Comparison of ENCODE assay signal across 11 mouse cellular contexts in genomic region chr15:95693759-95694158, GRCm38 (mm10). TPM values are rescaled to one million over a fixed set of nuclear protein-coding genes. Genes with fewer than 3 reads are reported as not detected.
A peak's percentile ranks its signal among the peaks of the same experiment; 100 is the strongest.
DNase-seq lines count a peak whose midpoint lies in the region; ATAC-seq and TF ChIP-seq lines count a peak whose summit lies in the region.
"Had no signal": no experiment of that assay in that cellular context is flagged by ENCODE, and none has a peak within 500 bp of the region (broad histone marks: within the 10 kb centered on the region; RNA-seq: fewer than 3 reads in every experiment).

No protein-coding gene starts in this region.

- H3K9me3 ChIP-seq in kidney, postnatal 0 days (replicated peaks; ENCODE audit: low read length): no peaks in the 10 kb centered on the region
- H3K9me3 ChIP-seq in MEL (replicated peaks; ENCODE audit: insufficient read depth, low read length): no peaks in the 10 kb centered on the region
- H3K9me3 ChIP-seq: lung, embryonic 15.5 days had no signal

- intact Hi-C loops in left cerebral cortex, postnatal 25 days (cut with DNase I): loop anchor here (2.0 to 5.0 kb wide), 3 partner anchors 27 to 96 kb away; no protein-coding TSS in a partner anchor

- TF ChIP-seq POLR2A in MEL (IDR thresholded peaks at IDR 0.05; ENCODE audit: control insufficient read depth in 1 of 2, insufficient read depth in 1 of 2, low read depth in 1 of 2, low read length in 2 of 2, poor library complexity in 1 of 2): no peak
- TF ChIP-seq POLR2A in brain, embryonic 14.5 days (IDR thresholded peaks at IDR 0.05; ENCODE audit: borderline replicate concordance, extremely low read depth, insufficient read depth, insufficient read length, poor library complexity, severe bottlenecking): no peak

- no peaks in the 10 kb centered on the region for H3K4me1 ChIP-seq in kidney, postnatal 0 days (replicated peaks; ENCODE audit: insufficient read depth, low read length)
- H3K4me1 ChIP-seq in MEL (ENCODE audit: control insufficient read depth in 1 of 2, insufficient read depth in 2 of 2, low read length in 2 of 2): no peaks in the 10 kb centered on the region
- H3K4me1 ChIP-seq: embryonic facial prominence, embryonic 13.5 days; lung, embryonic 15.5 days had no signal

- H3K4me2 ChIP-seq in kidney, postnatal 0 days (ENCODE audit: low read length): no peak overlapping the region
- H3K4me2 ChIP-seq: embryonic facial prominence, embryonic 13.5 days; lung, embryonic 15.5 days; neural tube, embryonic 12.5 days had no signal

- H3K79me2 ChIP-seq in MEL (ENCODE audit: control insufficient read depth, insufficient read depth, low read length, poor library complexity): no peaks in the 10 kb centered on the region

- H3K27ac ChIP-seq in kidney, postnatal 0 days: no peak overlapping the region
- no peak overlapping the region for H3K27ac ChIP-seq in MEL (ENCODE audit: control insufficient read depth, low read depth, low read length)
- H3K27ac ChIP-seq: embryonic facial prominence, embryonic 13.5 days; heart, adult 2 months; lung, embryonic 15.5 days; neural tube, embryonic 12.5 days had no signal

- WGBS in kidney, postnatal 0 days: 87% methylated on average over 3 of the region's 3 CpGs

- DNase-seq in kidney, postnatal 0 days (ENCODE audit: low spot score): no peak
- no peak for DNase-seq in kidney, adult 18-20 months
- DNase-seq in MEL (ENCODE audit: low read depth, low spot score): peak; percentile 57
- DNase-seq in brain, embryonic 14.5 days (ENCODE audit: low read depth): peak; percentile 46
- DNase-seq in left cerebral cortex, postnatal 25 days (ENCODE audit: low spot score in 2 of 2): peak; percentile 45 to 50
- no peak for DNase-seq in embryo, embryonic 11 days
- no peak for DNase-seq in ovary, adult 18-20 months (ENCODE audit: low spot score)
- DNase-seq: heart, adult 2 months had no signal

- TF ChIP-seq RAD21 in MEL (IDR thresholded peaks at IDR 0.05; ENCODE audit: low read depth, low read length): peak; percentile 58

- no peaks in the 10 kb centered on the region for H3K27me3 ChIP-seq in kidney, postnatal 0 days (ENCODE audit: insufficient read depth, low read length)
- no peaks in the 10 kb centered on the region; a peak in 2 of 4 replicates for H3K27me3 ChIP-seq in MEL (ENCODE audit: control insufficient read depth in 1 of 2, insufficient read depth in 2 of 2, low read length in 2 of 2)
- H3K27me3 ChIP-seq: embryonic facial prominence, embryonic 13.5 days; lung, embryonic 15.5 days had no signal

- no peak for TF ChIP-seq EP300 in MEL (IDR thresholded peaks at IDR 0.05; ENCODE audit: low read depth in 1 of 2, low read length in 2 of 2)

- H3K36me3 ChIP-seq in kidney, postnatal 0 days (ENCODE audit: insufficient read depth, low read length): no peaks in the 10 kb centered on the region
- no peaks in the 10 kb centered on the region for H3K36me3 ChIP-seq in MEL (ENCODE audit: control insufficient read depth in 1 of 2, insufficient read depth in 2 of 2, low read length in 2 of 2)
- H3K36me3 ChIP-seq: embryonic facial prominence, embryonic 13.5 days; lung, embryonic 15.5 days; neural tube, embryonic 12.5 days had no signal

- no peak overlapping the region for H3K9ac ChIP-seq in kidney, postnatal 0 days (ENCODE audit: low read depth, low read length)
- H3K9ac ChIP-seq in MEL (ENCODE audit: control insufficient read depth, low read depth, low read length, poor library complexity, severe bottlenecking): no peak overlapping the region
- H3K9ac ChIP-seq: embryonic facial prominence, embryonic 13.5 days; lung, embryonic 15.5 days; neural tube, embryonic 12.5 days had no signal

- no peak for ATAC-seq in kidney, postnatal 0 days (replicated peaks; ENCODE audit: low FRiP score, low read depth)

- peak; percentile 49; the same call in 1 of the 2 replicates for TF ChIP-seq CTCF in kidney, postnatal 0 days (IDR thresholded peaks at IDR 0.05; ENCODE audit: low read depth)
- peak in 2 of 3 experiments; percentile 52 to 65; a peak in 4 of 6 replicates for TF ChIP-seq CTCF in MEL (IDR thresholded peaks at IDR 0.05 in 2 of 3, conservative IDR thresholded peaks at IDR 0.05 in 1 of 3; ENCODE audit: control insufficient read depth in 1 of 3, insufficient read depth in 1 of 3, low read depth in 2 of 3, low read length in 3 of 3, poor library complexity in 1 of 3, severe bottlenecking in 1 of 3)
- TF ChIP-seq CTCF in brain, embryonic 14.5 days (IDR thresholded peaks at IDR 0.05; ENCODE audit: borderline replicate concordance, extremely low read depth, insufficient read depth, insufficient read length): no peak

- no peak overlapping the region for H3K4me3 ChIP-seq in kidney, postnatal 0 days (replicated peaks; ENCODE audit: low read depth, low read length)
- H3K4me3 ChIP-seq in MEL (ENCODE audit: control insufficient read depth in 1 of 2, insufficient read depth in 1 of 2, low read depth in 2 of 2, low read length in 2 of 2): no peak overlapping the region
- H3K4me3 ChIP-seq: embryonic facial prominence, embryonic 13.5 days; heart, adult 2 months; lung, embryonic 15.5 days; neural tube, embryonic 12.5 days had no signal

TF ChIP-seq in MEL, 35 proteins besides CTCF, POLR2A, EP300 and RAD21:
- peak; percentile 66 for TF ChIP-seq ZC3H11A (IDR thresholded peaks at IDR 0.05; ENCODE audit: low read depth, low read length)
- no peak for TF ChIP-seq MAFK (IDR thresholded peaks at IDR 0.05; ENCODE audit: borderline replicate concordance, low read depth, low read length)
- no peak for TF ChIP-seq ZKSCAN1 (IDR thresholded peaks at IDR 0.05; ENCODE audit: low read depth, low read length)
- no peak for TF ChIP-seq JUND (IDR thresholded peaks at IDR 0.05; ENCODE audit: low read depth, low read length)
- TF ChIP-seq E2F4 (IDR thresholded peaks at IDR 0.05; ENCODE audit: borderline replicate concordance, low read depth, low read length): no peak
- TF ChIP-seq NELFE (IDR thresholded peaks at IDR 0.05; ENCODE audit: low read depth, low read length): no peak
- no peak for TF ChIP-seq ELF1 (IDR thresholded peaks at IDR 0.05; ENCODE audit: low read depth, low read length)
- peak; percentile 71 for TF ChIP-seq SMC3 (IDR thresholded peaks at IDR 0.05; ENCODE audit: low read depth, low read length)

RNA-seq across cellular contexts. Expression of gene Dbx2, which starts 38.0 kb away (rescaled TPM):
- 0.18 TPM in 1 of 2 replicates, not detected in the other for polyA plus RNA-seq in kidney, postnatal 0 days (2015; fragmentation: Nextera tagmentation; extraction: Ambion mirVana)
- total RNA-seq in MEL (2012; rRNA removed): 0.04 and 0.10 TPM in 2 replicates
- under 1 TPM in 1 of 2 experiments, not detected in 1; 0.15 TPM for polyA plus RNA-seq in MEL (2012; ENCODE audit: insufficient read depth in 1 of 2, insufficient read length in 2 of 2, low read depth in 1 of 2, low replicate concordance in 2 of 2, missing spikeins in 1 of 2)
- polyA plus RNA-seq in brain, embryonic 14.5 days (2012; rRNA removed): 0.77 and 2.1 TPM in 2 replicates
- total RNA-seq in left cerebral cortex, postnatal 25 days (2021): 10 to 100 TPM; 23.9 to 28.1 TPM
- total RNA-seq: heart, adult 2 months had no signal
- polyA plus RNA-seq: heart, adult 2 months; lung, embryonic 15.5 days had no signal

Comparison
In these comparisons a context has a peak if more than half of its experiments do, and no peak if none do; other contexts are left out.
1. DNase-seq: peak in MEL (single experiment), brain, embryonic 14.5 days (single experiment) and left cerebral cortex, postnatal 25 days (2 of 2); none in kidney, postnatal 0 days (single experiment), kidney, adult 18-20 months (single experiment), embryo, embryonic 11 days (single experiment) and ovary, adult 18-20 months (single experiment).